Mouse (Mus musculus) ES-CJ7 (cell line): Measurements from ENCODE around the gene Kcnab1.

ENCODE experiments used
- DNase-seq: peaks from one replicate; pipeline ENCODE4 v3.0.0; 2011; ENCODE audit warnings: low read depth, low spot score

The Kcnab1 gene

GRCm38 (mm10) chr3:65203361-65204117 lies 94.4 kb downstream of the Kcnab1 start:
- DNase-seq = no peak

GRCm38 (mm10) chr3:65204356-65205075 lies 95.3 kb downstream of the Kcnab1 start:
- no peak for DNase-seq

GRCm38 (mm10) chr3:65205539-65206020 lies 96.4 kb downstream of the Kcnab1 start:
- DNase-seq = no peak

DNA sequence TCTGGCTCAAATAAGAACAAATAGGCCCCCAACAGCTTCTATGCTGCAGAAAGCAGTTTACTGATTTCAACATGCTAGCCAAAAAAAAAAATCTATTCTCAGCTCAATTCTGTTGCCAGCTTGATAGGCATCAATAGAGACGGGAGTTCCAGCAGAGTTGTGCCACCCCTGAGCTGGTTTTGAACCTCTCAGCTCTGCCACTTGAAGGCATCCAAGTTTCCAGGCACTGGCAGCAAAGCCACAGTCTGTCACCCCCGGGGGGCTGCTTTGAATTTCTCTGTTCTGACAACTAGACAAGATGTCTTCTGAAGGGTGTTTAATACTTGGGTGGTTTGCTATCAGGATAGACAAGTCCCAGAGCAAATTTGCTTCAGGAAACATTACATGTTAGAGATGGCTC lies 104.5 kb downstream of the Kcnab1 start:
- DNase-seq = no peak

- no peak for DNase-seq
These were observed 105.5 kb downstream of the Kcnab1 start for GRCm38 (mm10) chr3:65214635-65215034.

- no peak for DNase-seq
These were observed 108.7 kb downstream of the Kcnab1 start for GRCm38 (mm10) chr3:65217673-65218579.

DNA sequence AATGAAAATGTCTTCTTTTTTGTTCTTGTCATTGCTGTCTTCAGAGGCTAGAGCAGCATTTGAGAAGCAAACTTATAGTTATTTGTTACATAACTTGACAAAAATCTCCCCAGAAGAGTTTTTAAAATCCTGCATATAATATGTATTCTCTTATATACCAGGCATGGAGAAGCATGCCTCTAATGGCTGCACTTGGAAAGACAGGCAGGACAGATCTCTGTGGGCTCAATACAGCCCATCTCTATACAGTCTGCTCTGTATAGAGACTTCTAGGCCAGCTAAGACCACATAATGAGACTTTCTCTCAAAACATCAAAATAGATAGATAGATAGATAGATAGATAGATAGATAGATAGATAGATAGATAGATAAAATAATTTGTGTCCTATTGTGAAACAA lies 111.1 kb downstream of the Kcnab1 start:
- DNase-seq = no peak

DNA sequence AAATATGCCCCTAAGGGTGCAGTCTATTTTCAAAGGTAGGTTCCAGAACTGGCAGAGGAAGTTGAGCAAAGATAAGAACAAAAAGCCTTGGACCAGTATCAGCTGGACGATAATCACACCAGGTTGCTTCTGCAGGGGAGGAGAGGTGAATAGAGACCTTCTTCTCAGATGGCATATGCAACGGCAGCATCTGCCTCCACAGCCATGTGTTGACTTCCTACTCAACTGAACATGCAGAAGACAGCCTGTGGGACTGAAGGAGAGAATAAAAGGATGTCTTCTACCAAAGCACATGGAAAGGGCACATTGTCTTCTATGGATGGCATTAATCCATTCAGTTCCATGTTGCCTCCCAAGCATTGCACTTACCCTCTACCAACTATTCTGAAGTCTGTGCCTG lies 114.5 kb downstream of the Kcnab1 start:
- DNase-seq = no peak

GRCm38 (mm10) chr3:65230978-65231377 lies 121.8 kb downstream of the Kcnab1 start:
- no peak for DNase-seq

- DNase-seq = no peak
These were observed 122.4 kb downstream of the Kcnab1 start for GRCm38 (mm10) chr3:65231419-65232090.

GRCm38 (mm10) chr3:65249023-65249422 lies 139.8 kb downstream of the Kcnab1 start:
- no peak for DNase-seq

GRCm38 (mm10) chr3:65260521-65260920 lies 151.3 kb downstream of the Kcnab1 start:
- no peak for DNase-seq

DNA sequence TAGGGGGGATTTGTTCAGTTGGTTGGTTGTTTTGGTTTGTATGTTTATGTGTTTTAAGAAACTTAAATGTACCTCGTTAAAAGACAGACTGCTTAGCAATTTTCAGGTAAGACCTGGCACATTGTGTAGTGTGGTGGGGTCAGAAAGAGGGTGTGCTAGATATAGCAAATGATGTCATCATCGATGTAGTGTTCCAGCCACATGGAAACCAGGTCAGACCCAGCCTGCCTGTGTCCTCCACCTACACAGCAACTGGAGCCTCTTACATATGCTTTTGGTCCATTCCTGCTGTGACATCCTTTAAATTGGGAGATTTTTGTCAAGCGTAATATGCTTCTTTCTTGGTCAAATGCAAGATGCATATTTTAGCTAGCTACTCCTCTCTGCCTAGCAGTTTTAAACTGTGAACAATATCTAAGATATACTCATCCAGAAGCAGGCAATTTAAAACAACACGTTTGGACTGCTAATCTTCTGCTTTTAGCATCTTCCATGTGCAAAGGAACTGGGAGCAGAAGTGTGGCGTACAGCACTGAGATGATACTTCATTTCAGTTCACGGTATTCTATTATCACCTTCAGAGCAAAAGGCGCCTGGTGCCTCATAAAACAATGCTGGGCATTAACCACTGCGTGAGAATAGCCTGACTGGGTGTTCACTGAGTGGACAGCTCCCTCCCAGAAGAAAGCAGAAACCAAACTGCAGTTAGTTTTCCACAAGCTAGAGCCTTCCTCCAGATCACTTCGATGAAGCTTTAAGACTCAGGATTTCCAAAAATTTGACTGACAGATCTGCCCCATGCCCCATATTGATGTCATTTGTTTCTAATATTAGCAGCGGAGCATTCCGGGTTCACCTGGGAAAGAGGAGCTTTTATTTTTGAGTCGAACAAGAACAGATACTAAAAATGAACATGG lies 153.6 kb downstream of the Kcnab1 start:
- no peak for DNase-seq

- no peak for DNase-seq
These were observed 164.1 kb downstream of the Kcnab1 start for GRCm38 (mm10) chr3:65273317-65273716.

DNA sequence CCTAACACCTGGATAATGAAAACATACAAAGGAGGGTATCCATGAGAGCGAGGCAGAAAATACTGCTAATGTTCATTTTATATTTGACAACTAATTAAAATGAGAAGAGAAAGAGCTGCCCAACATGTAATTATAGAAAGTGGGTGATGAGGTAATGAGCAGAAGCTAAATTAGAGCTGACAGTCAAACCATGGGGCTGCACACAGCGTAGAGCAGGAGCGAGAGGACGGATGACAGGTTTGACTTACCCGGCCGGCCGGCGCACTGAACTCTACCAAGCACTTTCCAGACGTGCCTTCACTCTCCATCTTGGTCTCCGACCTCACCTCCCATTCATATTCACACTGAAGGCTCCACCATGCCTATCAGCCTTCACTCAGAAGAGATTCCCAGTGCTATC lies 168.6 kb downstream of the Kcnab1 start:
- DNase-seq = no peak

GRCm38 (mm10) chr3:65283366-65283765 lies 174.2 kb downstream of the Kcnab1 start:
- DNase-seq = no peak

DNA sequence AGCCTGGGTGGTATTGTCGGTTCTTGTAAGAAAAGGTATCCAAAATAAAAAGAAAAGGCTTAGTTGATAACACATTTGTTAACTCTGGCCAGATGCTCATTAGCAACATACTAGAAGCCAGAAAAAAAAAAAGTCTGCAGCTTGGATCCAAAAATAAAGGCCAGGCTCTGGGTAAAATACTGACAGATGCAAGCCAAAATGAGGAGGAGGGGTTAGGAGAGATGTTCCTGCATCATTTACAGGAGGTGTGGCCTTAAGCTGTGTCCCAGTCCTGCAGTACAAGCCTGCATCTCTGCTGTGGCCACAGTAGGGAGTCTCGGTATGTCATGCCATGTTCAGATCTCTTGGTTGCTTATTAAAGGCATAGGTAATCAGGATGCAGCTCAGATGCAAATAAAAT lies 179.8 kb downstream of the Kcnab1 start:
- no peak for DNase-seq

- DNase-seq = no peak
These were observed 187.8 kb downstream of the Kcnab1 start for GRCm38 (mm10) chr3:65296996-65297395.

DNA sequence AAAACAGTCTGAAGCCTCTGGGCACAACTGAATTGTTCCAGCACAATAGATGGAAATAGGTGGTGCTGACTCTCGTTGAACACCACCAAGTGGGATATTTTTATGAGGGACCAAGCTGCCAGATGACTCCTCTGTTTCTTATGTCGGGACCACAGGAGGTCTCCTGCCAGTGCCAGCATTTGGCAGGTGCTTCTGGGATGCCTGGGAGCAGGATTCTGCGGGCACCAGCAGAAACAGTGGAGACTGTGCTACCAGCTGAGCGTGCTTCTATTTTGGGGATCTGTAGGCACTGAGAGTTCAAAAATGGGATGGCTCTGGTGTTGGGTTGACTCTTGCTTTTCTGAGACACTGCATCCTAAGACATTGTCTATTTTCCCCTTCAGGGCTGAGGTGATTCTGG lies 190.0 kb downstream of the Kcnab1 start:
- DNase-seq = no peak

DNA sequence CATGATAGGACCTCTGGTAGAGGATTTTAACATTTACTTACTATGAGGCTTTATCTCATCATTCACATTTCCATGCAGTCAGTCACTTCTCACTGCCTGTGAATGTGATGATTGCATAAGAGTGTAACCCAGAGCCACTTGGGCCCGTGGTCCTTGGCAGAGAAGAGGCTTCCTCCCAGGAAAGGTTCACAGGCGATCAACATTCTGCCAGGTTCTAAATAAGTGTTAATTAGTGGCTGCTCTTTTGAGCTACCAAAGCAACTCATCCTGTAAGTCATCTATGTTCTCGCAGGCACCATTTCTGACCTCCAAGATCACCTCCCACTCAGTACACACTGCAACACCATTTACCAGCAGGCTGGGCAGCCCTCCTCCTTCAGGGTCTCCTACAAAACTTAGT lies 192.3 kb downstream of the Kcnab1 start:
- no peak for DNase-seq
